Mouse (Mus musculus) midbrain, embryonic 14.5 days (tissue): Measurements from ENCODE around the gene Actn4. TPM values are rescaled to one million over a fixed set of nuclear protein-coding genes. Genes with fewer than 3 reads are reported as not detected.

ENCODE experiments used
- ATAC-seq: fragments of 200-750 bp; cut with Nextera tagmentation; 2 replicates; pipeline ENCODE4 v1.8.0; 2017; ENCODE audit warnings: moderate number of reproducible peaks, moderate library complexity; ENCODE audit not compliant: low FRiP score, low TSS enrichment
- DNase-seq: peaks from one replicate; pipeline ENCODE4 v3.0.0-alpha.2; 2015
- H3K27ac ChIP-seq: fragments of 300-500 bp; sonication (generic); replicated peaks from 2 replicates; pipeline ENCODE4 v1.5.1; 2014; ENCODE audit warnings: mild to moderate bottlenecking, low read depth, low read length, moderate library complexity
- H3K27me3 ChIP-seq: fragments of 300-500 bp; sonication (generic); 2 replicates; pipeline ENCODE4 v1.6.1; 2014; ENCODE audit warnings: low read length, control low read depth, mixed read lengths; ENCODE audit not compliant: control insufficient read depth, insufficient read depth
- H3K36me3 ChIP-seq: fragments of 300-500 bp; sonication (generic); 2 replicates; pipeline ENCODE4 v1.6.1; 2014; ENCODE audit warnings: low read length, control low read depth; ENCODE audit not compliant: control insufficient read depth, insufficient read depth
- H3K4me1 ChIP-seq: fragments of 300-500 bp; sonication (generic); 2 replicates; pipeline ENCODE4 v1.6.1; 2014; ENCODE audit warnings: mild to moderate bottlenecking, antibody characterized with exemption, low read length, control low read depth; ENCODE audit not compliant: control insufficient read depth, insufficient read depth
- H3K4me2 ChIP-seq: fragments of 300-500 bp; sonication (generic); 2 replicates; pipeline ENCODE4 v1.6.1; 2014; ENCODE audit warnings: mild to moderate bottlenecking, low read length, moderate library complexity
- H3K4me3 ChIP-seq: fragments of 300-500 bp; sonication (generic); replicated peaks from 2 replicates; pipeline ENCODE4 v1.5.1; 2014; ENCODE audit warnings: low read depth, low read length
- H3K9ac ChIP-seq: fragments of 300-500 bp; sonication (generic); replicated peaks from 2 replicates; pipeline ENCODE4 v1.6.1; 2014; ENCODE audit warnings: mild to moderate bottlenecking, low read length, moderate library complexity
- H3K9me3 ChIP-seq: fragments of 300-500 bp; sonication (generic); 2 replicates; pipeline ENCODE4 v1.6.1; 2016; ENCODE audit warnings: low read length, control low read depth, mixed read lengths; ENCODE audit not compliant: control insufficient read depth
- WGBS: fragments of 180-500 bp; shearing (Covaris S2); extraction: QIAGEN DNeasy Blood & Tissue Kit; methylation state at CpG from one replicate; pipeline ENCODE4 v1.1.7; 2014; 5-methylcytosine and 5-hydroxymethylcytosine counted together
- polyA plus RNA-seq: library from polyadenylated mRNA; unstranded; fragments of >200 nt; fragmentation: Nextera tagmentation; extraction: Ambion mirVana; gene quantifications from 2 replicates; pipeline ENCODE4 v1.2.1, GENCODE M21; 2014

Actn4 gene
- polyA plus RNA-seq, 1 experiment from 2014 or later: 118 TPM

DNA sequence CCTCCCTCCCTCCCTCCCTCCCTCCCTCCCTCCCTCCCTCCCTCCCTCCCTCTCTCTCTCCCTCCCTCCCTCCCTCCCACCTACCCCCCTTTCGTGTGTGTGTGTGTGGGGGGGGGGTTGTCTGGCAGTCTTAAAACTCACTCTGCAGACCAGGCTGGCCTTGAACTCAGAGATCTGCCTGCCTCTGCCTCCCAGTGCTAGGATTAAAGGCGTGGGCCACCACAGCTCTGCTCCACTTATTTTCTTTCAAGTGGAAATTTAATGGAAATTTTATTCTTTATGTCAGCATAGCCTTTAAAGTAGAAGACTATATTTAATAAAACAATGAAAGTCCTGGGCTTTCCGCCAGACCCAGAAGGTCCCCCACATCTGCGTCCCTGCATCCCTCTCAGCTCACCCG lies 4.0 kb upstream of the Actn4 start:
- H3K9me3 ChIP-seq: no peaks in the 10 kb centered on the region
- peaks cover 7% of the 10 kb centered on the region for H3K36me3 ChIP-seq
- 83% methylated on average over 4 of the region's 5 CpGs for WGBS
- no peak overlapping the region for H3K4me3 ChIP-seq
- ATAC-seq: no peak
- H3K27ac ChIP-seq: no peak overlapping the region
- no peak overlapping the region for H3K9ac ChIP-seq
- no peaks in the 10 kb centered on the region for H3K27me3 ChIP-seq
- peaks cover 2% of the 10 kb centered on the region for H3K4me1 ChIP-seq
- H3K4me2 ChIP-seq: no peak overlapping the region
- no peak for DNase-seq

- Histone ChIP-seq H3K27me3 (no peaks in the 10 kb centered on the region), H3K4me2 (no peak overlapping the region), H3K36me3 (peaks cover 5% of the 10 kb centered on the region; the same call in 1 of the 2 replicates), H3K9me3 (no peaks in the 10 kb centered on the region), H3K4me1 (peaks cover 10% of the 10 kb centered on the region), H3K9ac (no peak overlapping the region), H3K27ac (no peak overlapping the region), H3K4me3 (no peak overlapping the region)
- ATAC-seq: no peak
- 68% methylated on average over 5 of the region's 5 CpGs for WGBS
- DNase-seq: no peak
Measured at GRCm38 (mm10) chr7:28965346-28965840, 3.3 kb upstream of the Actn4 start.

GRCm38 (mm10) chr7:28963399-28963923 lies 1.3 kb upstream of the Actn4 start:
- 77% methylated on average over 3 of the region's 3 CpGs for WGBS
- ATAC-seq: no peak
- no peak overlapping the region for H3K27ac ChIP-seq

DNA sequence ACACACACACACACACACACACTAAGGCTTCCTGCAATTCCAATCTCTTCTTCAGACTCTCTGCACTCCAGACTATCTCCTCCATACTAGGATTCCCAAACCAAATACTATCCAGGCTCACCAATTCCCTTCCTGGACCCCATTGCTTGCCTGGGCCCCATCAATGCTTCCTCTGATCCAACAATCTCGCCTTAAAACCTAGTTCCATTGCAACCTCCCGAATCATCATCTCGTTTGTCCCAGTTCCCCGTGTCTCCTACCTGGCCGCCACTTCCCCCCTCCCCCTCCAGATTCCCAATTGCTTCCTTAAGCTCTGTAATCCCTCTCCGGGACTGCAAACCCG lies 585 bp downstream of the Actn4 start:
- H3K9ac ChIP-seq: peak overlapping the region; percentile 92
- 2% methylated on average over 7 of the region's 7 CpGs for WGBS
- ATAC-seq (no peak), DNase-seq (no peak)
- H3K27me3 ChIP-seq: no peaks in the 10 kb centered on the region
- no peaks in the 10 kb centered on the region for H3K9me3 ChIP-seq
- no peaks in the 10 kb centered on the region for H3K36me3 ChIP-seq
- peak overlapping the region; percentile 93 for H3K4me3 ChIP-seq
- H3K4me2 ChIP-seq: peak overlapping the region; percentile 88
- peak overlapping the region; percentile 85 for H3K27ac ChIP-seq
- peaks cover 24% of the 10 kb centered on the region for H3K4me1 ChIP-seq

More at GRCm38 (mm10) chr7:28963399-28963923, 1.3 kb upstream of the Actn4 start:
- Histone ChIP-seq H3K9me3 (no peaks in the 10 kb centered on the region), H3K4me3 (no peak overlapping the region), H3K36me3 (no peaks in the 10 kb centered on the region), H3K4me2 (no peak overlapping the region), H3K9ac (no peak overlapping the region), H3K27me3 (no peaks in the 10 kb centered on the region), H3K4me1 (peaks cover 24% of the 10 kb centered on the region)
- no peak for DNase-seq

GRCm38 (mm10) chr7:28960354-28961046 lies 1.6 kb downstream of the Actn4 start:
- Histone ChIP-seq H3K4me3 (peak overlapping the region; percentile 93), H3K27ac (no peak overlapping the region)
- WGBS: 38% methylated on average over 9 of the region's 9 CpGs

DNA sequence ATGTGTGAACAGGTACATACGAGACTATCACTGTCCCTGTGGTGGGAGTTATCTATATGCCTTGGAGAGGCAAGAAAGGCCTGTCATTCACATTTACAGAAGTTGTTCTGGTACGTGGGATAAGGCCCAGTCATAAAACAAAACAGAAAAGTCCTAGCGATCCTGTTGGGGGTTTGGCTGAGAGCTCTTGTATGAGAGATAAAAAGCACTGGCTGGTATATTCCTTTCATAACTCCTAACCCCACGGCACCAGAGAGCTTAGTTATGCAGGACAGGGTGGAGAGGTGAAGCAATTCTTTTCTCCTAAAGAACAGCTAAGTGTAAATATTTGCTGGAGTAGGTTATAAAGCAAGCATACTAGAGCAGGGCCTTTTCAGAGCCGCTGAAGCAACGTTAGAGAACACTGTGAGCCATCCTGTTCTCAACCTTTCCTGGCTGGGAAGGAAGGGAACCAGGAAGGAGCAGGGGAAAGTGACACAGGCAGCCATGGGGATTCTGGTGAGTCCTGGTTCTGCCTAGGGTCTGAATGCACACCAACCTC lies 2.6 kb downstream of the Actn4 start:
- H3K4me1 ChIP-seq: peaks cover 24% of the 10 kb centered on the region
- H3K4me3 ChIP-seq: no peak overlapping the region; the same call in 1 of the 2 replicates
- H3K36me3 ChIP-seq: no peaks in the 10 kb centered on the region
- H3K9ac ChIP-seq: peak overlapping the region; percentile 92; the same call in 1 of the 2 replicates
- 57% methylated on average over 6 of the region's 6 CpGs for WGBS
- H3K9me3 ChIP-seq: no peaks in the 10 kb centered on the region
- DNase-seq (no peak), ATAC-seq (no peak)
- H3K27ac ChIP-seq: no peak overlapping the region
- no peaks in the 10 kb centered on the region for H3K27me3 ChIP-seq
- peak overlapping the region; percentile 88 for H3K4me2 ChIP-seq

More at GRCm38 (mm10) chr7:28960354-28961046, 1.6 kb downstream of the Actn4 start:
- Histone ChIP-seq H3K4me1 (peaks cover 24% of the 10 kb centered on the region), H3K9ac (peak overlapping the region; percentile 92), H3K27me3 (no peaks in the 10 kb centered on the region), H3K36me3 (no peaks in the 10 kb centered on the region), H3K9me3 (no peaks in the 10 kb centered on the region), H3K4me2 (peak overlapping the region; percentile 88)
- ATAC-seq: no peak
- no peak for DNase-seq

DNA sequence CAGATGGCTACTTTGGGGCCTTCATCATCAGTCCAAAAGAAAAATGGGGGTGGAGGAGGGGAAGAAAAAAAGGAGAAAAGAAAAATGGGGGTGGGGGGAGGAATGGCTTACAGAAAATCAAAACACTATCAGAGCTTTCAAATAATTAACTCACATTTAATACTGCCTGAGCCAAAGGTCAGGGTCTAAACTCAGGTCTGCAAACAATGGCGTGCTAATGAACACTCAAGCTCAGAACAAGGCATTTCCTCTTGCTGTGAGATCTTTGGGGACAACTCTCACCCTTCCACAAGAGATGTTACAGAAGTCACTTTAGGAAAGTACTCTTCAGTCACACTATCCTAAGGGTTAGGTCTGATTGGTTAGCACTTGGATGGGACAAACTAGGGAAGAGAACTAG lies 3.4 kb downstream of the Actn4 start:
- H3K9ac ChIP-seq: no peak overlapping the region
- no peak overlapping the region for H3K4me2 ChIP-seq
- WGBS: 83% methylated on average over 1 of the region's 1 CpGs
- H3K4me1 ChIP-seq: peaks cover 28% of the 10 kb centered on the region
- DNase-seq (no peak), ATAC-seq (no peak)
- no peaks in the 10 kb centered on the region for H3K36me3 ChIP-seq
- no peaks in the 10 kb centered on the region for H3K27me3 ChIP-seq
- H3K9me3 ChIP-seq: no peaks in the 10 kb centered on the region
- no peak overlapping the region for H3K27ac ChIP-seq
- H3K4me3 ChIP-seq: no peak overlapping the region

- peaks cover 33% of the 10 kb centered on the region for H3K4me1 ChIP-seq
- 82% methylated on average over 1 of the region's 1 CpGs for WGBS
Measured at GRCm38 (mm10) chr7:28957997-28958725, 4.0 kb downstream of the Actn4 start.

More at GRCm38 (mm10) chr7:28957997-28958725, 4.0 kb downstream of the Actn4 start:
- DNase-seq (no peak), ATAC-seq (no peak)
- Histone ChIP-seq H3K4me3 (no peak overlapping the region), H3K27me3 (no peaks in the 10 kb centered on the region), H3K9ac (no peak overlapping the region), H3K9me3 (no peaks in the 10 kb centered on the region), H3K36me3 (no peaks in the 10 kb centered on the region), H3K4me2 (no peak overlapping the region), H3K27ac (no peak overlapping the region)
